Mouse (Mus musculus) G1E (cell line): ENCODE data around the gene Cpeb4.

ENCODE experiments used
- CTCF ChIP-seq: IDR thresholded peaks from 2 replicates; pipeline ENCODE4 v1.5.1; 2012; ENCODE audit warnings: low read depth, low read length, inconsistent platforms, mixed read lengths
- GATA1 ChIP-seq: IDR thresholded peaks from 2 replicates; pipeline ENCODE4 v1.6.1; 2012; ENCODE audit warnings: borderline replicate concordance, low read length, inconsistent platforms, mixed read lengths
- GATA2 ChIP-seq: IDR thresholded peaks from 2 replicates; pipeline ENCODE4 v1.6.1; 2012; ENCODE audit warnings: low read depth, low read length, inconsistent platforms, borderline replicate concordance
- POLR2AphosphoS5 ChIP-seq: IDR thresholded peaks from 2 replicates; pipeline ENCODE4 v1.6.1; 2012; ENCODE audit warnings: low read depth, low read length, inconsistent platforms; ENCODE audit not compliant: insufficient replicate concordance
- TAL1 ChIP-seq: conservative IDR thresholded peaks from 2 replicates; pipeline ENCODE4 v1.6.1; 2012; ENCODE audit warnings: low read depth, low read length, inconsistent platforms, mixed read lengths

DNA sequence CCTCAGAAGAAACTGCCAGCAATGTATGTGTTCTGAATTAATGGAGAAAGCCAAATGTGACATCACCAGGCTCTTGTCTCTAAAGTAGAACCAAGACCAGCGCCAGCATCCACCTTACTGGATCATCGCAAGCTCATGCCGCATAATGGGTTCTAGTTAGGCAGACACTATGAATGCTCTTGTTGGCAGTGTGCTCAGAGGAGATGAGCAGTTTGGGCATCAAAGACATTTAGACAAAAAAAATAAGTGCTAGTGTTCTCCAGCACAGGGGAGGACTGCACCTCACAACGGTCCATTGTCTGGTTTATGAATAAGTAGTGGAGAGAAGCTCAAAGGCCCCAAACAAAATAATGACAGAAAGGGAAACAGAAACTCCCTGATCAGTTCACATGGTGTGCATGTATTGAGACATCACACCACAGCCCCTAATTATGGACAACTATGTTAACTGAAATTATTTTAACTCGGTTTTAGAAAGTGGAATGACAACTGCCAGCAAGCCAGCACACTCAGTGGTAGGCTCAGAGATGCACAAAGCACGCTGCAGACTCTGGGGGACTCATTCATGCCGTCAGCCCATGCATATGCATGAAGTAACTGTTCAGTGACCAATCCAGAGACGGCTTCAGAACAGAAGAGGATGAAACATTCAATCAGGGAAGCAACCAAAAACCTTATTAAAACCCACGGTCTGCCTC is 25.1 kb upstream of the Cpeb4 start:
- TF ChIP-seq CTCF, result no peak
- TF ChIP-seq GATA1, result no peak
- TF ChIP-seq POLR2AphosphoS5, result no peak
- no peak for TF ChIP-seq TAL1
- no peak for TF ChIP-seq GATA2
